Mouse (Mus musculus) lung, postnatal 0 days (tissue): ENCODE results near the gene Naa40.

Source experiments
- CTCF ChIP-seq: IDR thresholded peaks from 2 replicates; pipeline ENCODE4 v1.5.1; 2016; ENCODE audit warnings: antibody characterized with exemption, mild to moderate bottlenecking
- EP300 ChIP-seq: IDR thresholded peaks from 2 replicates; pipeline ENCODE4 v1.6.1; 2016; ENCODE audit warnings: antibody characterized with exemption, mild to moderate bottlenecking, control low read depth

DNA sequence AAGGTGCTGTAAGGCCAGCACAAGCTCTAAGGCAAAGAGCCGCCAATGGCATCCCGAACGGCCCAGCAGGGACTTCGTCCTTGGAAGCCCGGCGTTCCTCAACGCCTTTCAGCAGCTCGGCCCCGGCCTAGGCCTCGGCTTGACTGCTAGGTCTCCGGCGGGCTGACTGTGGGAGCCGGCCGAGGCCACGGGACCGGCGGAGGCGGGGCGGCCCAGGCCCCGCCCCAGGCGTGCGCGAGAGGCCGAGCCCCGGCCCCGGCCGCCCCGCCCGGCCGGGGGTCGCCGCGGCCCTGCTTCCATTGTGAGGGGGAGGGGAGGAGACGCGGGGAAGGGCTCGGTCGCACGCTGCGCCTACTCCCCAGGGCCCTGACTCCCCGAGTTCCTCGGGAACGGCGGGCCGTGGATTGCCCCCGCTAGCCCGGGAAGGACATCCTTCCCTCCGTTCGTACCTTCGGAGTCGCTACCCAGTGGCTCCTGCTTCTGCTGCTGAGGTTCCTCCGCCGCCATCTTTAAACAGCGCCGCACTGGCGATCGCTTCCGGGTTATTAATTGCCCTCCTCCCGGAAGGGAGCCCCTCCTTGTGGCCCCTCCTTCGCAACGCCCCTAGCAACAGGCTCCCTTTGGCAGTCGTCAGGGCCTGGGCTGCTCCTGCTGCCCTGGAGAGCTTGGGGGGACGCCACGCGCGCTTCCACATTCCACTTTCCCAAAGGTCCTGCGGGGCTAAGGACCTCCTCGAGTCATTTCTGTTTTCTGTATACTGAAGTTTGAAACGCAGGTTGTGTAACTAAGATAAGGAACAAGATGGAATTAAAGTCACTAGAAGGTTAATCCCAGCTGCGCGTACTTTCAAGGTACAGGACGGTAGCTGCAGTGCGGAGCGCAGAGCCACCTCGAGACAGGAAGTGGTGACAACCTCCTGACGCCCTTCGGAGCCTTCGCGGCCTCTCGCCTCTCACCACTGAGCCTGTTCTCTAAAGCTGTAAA lies 34.9 kb downstream of the Naa40 start, which contains the start of gene Otub1:
- TF ChIP-seq CTCF = no peak
- TF ChIP-seq EP300 = no peak
